Mouse (Mus musculus) CH12.LX (cell line): Measurements from ENCODE around the gene Styx.

Source experiments
- CTCF ChIP-seq, 2 experiments: IDR thresholded peaks in 1 of 2; conservative IDR thresholded peaks in 1 of 2; 2 replicates each; pipeline ENCODE4 v1.5.1; 2011 to 2012; ENCODE audit warnings: low read depth in 2 of 2, low read length in 2 of 2, improper control_type of control experiment in 1 of 2, inconsistent platforms in 1 of 2, mild to moderate bottlenecking in 1 of 2, moderate library complexity in 1 of 2
- ELF1 ChIP-seq: IDR thresholded peaks from 2 replicates; pipeline ENCODE4 v1.6.1; 2014; ENCODE audit warnings: low read depth, mild to moderate bottlenecking, inconsistent platforms, low read length, improper control_type of control experiment
- MAX ChIP-seq: IDR thresholded peaks from 2 replicates; pipeline ENCODE4 v1.6.1; 2011; ENCODE audit warnings: low read length, improper control_type of control experiment
- MXI1 ChIP-seq: IDR thresholded peaks from 2 replicates; pipeline ENCODE4 v1.6.1; 2011; ENCODE audit warnings: mild to moderate bottlenecking, low read depth, low read length, improper control_type of control experiment
- MYC ChIP-seq: IDR thresholded peaks from 2 replicates; pipeline ENCODE4 v1.6.1; 2011; ENCODE audit warnings: low read depth, mild to moderate bottlenecking, improper control_type of control experiment, low read length
- POLR2AphosphoS2 ChIP-seq: IDR thresholded peaks from 2 replicates; pipeline ENCODE4 v1.6.1; 2011; ENCODE audit warnings: low read depth, low read length, improper control_type of control experiment
- USF1 ChIP-seq: IDR thresholded peaks from 2 replicates; pipeline ENCODE4 v1.6.1; 2014; ENCODE audit warnings: low read depth, mild to moderate bottlenecking, inconsistent platforms, low read length, improper control_type of control experiment
- ZKSCAN1 ChIP-seq: IDR thresholded peaks from 2 replicates; pipeline ENCODE4 v1.6.1; 2012; ENCODE audit warnings: low read depth, inconsistent platforms, low read length, improper control_type of control experiment, borderline replicate concordance

DNA sequence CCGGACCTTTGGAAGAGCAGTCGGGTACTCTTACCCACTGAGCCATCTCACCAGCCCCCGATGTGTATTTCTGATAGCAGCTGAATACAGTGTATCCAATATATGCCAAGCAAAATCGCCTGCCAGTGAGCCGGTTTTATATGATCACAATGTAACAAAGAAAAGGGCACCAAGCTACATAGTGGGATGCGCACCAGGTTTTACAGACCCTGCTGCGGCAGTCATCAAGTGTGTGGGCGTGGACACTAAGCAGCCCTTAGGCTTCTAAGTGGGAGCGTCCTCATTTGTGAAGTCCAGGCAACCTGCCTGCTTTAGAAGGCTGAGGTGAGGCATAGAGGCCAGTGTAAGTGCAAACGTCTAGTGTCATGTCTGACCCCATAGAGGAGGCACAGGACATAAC is 109.6 kb downstream of the Styx start:
- no peak for TF ChIP-seq ELF1
- no peak for TF ChIP-seq MAX
- TF ChIP-seq CTCF (conservative IDR thresholded peaks at IDR 0.05 in 1 of 2, IDR thresholded peaks at IDR 0.05 in 1 of 2; ENCODE audit: low read depth in 2 of 2, low read length in 2 of 2), result no peak
- TF ChIP-seq ZKSCAN1, result no peak
- TF ChIP-seq MYC, result no peak
- no peak for TF ChIP-seq MXI1
- TF ChIP-seq USF1, result no peak
- TF ChIP-seq POLR2AphosphoS2, result no peak
